Mouse (Mus musculus) brown adipose tissue, adult 24 weeks (tissue): ENCODE results near the gene Cachd1. TPM values are rescaled to one million over a fixed set of nuclear protein-coding genes. Genes with fewer than 3 reads are reported as not detected.

Experiments
- H3K27ac ChIP-seq: fragments of 200-500 bp; replicated peaks from 2 replicates; pipeline ENCODE4 v1.5.1; 2012; ENCODE audit warnings: low read depth, mild to moderate bottlenecking, low read length
- H3K4me1 ChIP-seq: fragments of 200-500 bp; 2 replicates; pipeline ENCODE4 v1.6.1; 2012; ENCODE audit warnings: low read length, mixed read lengths; ENCODE audit not compliant: control insufficient read depth, insufficient read depth, insufficient read length
- H3K4me3 ChIP-seq: fragments of 200-500 bp; 2 replicates; pipeline ENCODE4 v1.5.1; 2012; ENCODE audit warnings: low read depth, mild to moderate bottlenecking, low read length, moderate library complexity; ENCODE audit not compliant: insufficient read depth
- polyA plus RNA-seq: library from polyadenylated mRNA; stranded (reverse); fragments of >200 nt; gene quantifications from 2 replicates; pipeline ENCODE4 v1.2.4, GENCODE M21; 2012; ENCODE audit not compliant: missing spikeins, insufficient read depth, insufficient read length

Gene Cachd1
- polyA plus RNA-seq, 1 experiment = 1.8 TPM

DNA sequence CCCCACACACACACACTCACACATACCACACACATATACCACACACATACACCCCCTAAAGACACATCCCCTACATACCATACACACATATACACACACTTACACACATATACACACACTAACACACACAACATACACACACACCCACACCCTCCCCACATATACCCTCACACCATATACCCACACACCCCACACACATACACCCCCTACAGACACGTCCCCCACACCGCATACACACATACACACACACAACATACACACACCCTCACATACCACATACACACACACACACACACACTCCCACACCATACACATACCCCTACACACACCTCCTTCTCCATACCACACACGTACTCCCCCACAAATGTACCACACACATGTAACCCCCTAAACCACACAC lies 42.8 kb downstream of the Cachd1 start:
- Histone ChIP-seq H3K4me3 (no peak overlapping the region), H3K4me1 (no peaks in the 10 kb centered on the region; the same call in 1 of the 2 replicates), H3K27ac (no peak overlapping the region)

DNA sequence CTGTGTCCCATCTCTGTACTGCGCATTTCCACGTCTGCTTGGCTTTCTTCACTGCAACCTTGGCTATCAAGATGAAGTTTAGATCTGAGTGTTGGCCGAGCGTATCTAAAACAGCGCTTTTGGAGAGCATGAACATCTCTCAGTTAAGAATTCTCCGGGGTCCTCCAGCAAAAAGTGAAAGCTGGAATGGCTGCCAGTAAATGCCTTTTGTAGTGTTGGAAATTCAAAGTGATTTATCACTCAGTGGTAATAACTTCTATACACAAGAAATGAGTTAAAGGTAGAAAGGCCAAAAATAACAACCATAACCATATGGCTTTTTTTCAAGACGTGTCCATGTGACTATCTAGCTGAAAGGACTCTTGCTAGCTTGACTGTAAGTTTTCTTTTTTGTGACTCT lies 46.1 kb downstream of the Cachd1 start:
- Histone ChIP-seq H3K27ac (no peak overlapping the region), H3K4me1 (no peaks in the 10 kb centered on the region; the same call in 1 of the 2 replicates), H3K4me3 (no peak overlapping the region)

DNA sequence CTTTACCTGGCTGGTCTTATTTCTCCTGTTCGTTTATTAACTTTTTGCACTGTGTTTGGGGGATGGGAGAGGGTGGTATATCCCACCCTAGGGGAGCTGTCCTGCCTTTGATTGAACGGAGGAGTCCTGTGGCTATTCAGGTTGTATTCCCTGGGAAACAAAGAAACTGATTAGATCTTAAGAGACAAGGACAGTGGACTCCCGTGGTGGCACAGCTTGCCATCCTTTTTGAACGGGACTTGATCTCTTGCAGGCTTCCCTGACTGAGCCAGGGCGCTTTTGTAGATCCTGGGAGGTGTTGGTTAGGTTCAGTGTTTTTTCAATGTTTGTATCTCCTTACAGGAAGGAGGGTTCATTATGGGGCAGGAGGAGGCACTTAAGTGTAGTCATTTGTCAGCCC lies 50.9 kb downstream of the Cachd1 start:
- Histone ChIP-seq H3K4me3 (no peak overlapping the region), H3K27ac (no peak overlapping the region), H3K4me1 (no peaks in the 10 kb centered on the region)

DNA sequence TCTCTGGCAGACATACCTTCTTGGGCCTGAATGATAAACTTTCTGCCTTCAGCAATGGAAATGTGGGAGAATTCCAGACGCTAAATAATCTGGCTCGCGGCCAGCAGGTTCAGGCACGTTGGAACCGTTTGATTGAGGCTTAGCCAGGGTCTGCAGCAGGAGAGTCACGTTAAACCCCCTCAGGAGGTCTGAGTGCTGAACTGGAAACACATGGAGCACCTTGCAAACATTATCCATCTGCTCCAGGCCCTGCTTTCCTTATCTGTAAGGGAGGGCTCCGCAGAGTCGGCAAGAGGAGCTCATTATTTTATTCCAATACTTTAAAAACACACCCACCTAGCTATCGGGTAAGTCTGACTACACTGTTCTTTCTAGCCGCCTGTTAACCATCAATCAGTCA lies 52.3 kb downstream of the Cachd1 start:
- Histone ChIP-seq H3K4me3 (no peak overlapping the region), H3K4me1 (no peaks in the 10 kb centered on the region), H3K27ac (no peak overlapping the region)

DNA sequence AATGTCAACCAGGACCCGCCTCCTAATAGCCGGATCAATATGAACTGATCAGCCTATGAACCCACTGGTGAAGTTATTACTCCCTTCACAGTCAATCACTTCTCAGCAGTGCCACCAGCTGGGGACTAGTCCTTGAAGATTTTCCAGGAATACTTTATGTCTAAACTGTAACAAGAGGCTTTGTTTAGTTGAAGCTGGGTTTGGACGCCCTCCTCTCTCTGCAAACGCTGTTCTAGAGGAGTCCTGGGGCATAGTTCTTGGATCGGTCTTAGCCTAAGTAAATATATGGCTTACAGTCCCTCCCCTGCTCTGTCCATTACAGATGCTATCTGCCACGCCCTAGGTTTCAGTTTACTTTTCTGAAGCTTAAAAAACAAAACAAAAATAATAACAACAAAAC lies 60.7 kb downstream of the Cachd1 start:
- Histone ChIP-seq H3K4me3 (no peak overlapping the region), H3K27ac (no peak overlapping the region), H3K4me1 (no peaks in the 10 kb centered on the region)

DNA sequence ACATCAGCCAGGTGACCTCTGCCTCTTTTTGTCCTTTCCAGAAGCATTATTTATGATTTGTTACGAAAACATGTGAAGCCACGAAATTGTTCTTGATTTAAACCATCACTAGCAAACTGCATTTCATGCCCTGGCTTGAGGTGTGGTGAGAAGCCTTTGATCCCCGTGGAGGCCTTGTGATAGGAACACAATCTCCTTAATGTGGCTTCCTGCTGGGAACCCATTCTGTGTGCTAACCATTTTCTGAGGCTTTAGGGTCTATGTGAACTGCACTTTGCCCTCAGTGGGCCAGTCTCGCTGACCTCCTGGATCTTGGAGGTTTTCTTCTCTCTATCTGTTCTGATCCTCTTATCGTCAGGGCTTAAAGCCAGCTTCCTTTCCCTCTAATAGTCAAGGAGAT lies 66.2 kb downstream of the Cachd1 start:
- H3K4me3 ChIP-seq = no peak overlapping the region
- H3K4me1 ChIP-seq = no peaks in the 10 kb centered on the region
- H3K27ac ChIP-seq = no peak overlapping the region

DNA sequence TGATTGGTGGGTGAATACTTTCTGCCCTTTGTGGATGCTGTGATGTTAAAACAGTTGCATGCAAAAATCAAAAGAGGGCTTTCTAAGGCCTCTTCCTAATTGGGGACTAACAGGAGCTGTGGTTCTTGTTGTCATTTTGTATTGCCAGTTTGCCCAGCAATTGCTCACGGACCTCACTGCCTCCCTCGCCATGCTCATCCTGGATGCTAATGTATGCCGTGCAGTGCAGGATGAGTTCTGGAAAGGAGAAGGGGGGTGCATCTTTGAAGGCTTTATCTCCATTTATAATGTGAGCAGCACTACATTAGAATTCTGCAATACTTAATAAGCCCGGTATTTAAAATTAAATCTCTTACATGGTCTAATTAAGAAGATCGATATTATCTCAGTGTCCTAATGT lies 66.6 kb downstream of the Cachd1 start:
- no peaks in the 10 kb centered on the region for H3K4me1 ChIP-seq
- H3K27ac ChIP-seq = no peak overlapping the region
- H3K4me3 ChIP-seq = no peak overlapping the region

DNA sequence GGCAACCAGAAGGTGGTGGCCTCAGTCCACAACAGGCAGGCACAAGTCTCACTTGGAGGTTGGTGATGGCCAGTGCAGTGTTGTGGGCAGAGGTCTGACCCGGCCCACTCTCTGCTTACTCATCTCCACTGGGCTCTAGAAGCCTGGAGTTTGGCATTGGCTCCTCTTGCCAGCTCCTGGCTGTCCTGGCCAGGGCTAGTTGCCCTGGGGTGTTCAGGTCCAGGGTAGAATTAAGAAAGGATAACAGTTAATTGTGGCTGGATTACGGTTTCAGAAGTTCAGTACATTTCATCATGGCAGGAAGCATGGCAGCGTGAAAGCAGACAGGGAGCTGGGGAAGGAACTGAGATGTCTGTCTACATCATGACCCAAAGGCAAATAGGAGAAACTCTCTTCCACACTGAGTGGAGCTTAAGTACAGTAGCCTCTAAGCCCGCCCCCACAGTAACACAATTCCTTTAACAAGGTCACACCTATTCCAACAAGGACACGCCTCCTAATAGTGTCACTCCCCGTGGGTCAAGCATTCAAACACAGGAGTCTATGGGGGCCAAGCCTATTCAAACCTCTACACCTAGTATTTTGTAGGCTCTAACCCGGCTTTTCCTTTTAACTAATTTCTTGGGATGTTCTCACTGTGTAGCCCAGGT lies 74.5 kb downstream of the Cachd1 start:
- no peaks in the 10 kb centered on the region; the same call in 1 of the 2 replicates for H3K4me1 ChIP-seq
- H3K27ac ChIP-seq = no peak overlapping the region
- H3K4me3 ChIP-seq = no peak overlapping the region

DNA sequence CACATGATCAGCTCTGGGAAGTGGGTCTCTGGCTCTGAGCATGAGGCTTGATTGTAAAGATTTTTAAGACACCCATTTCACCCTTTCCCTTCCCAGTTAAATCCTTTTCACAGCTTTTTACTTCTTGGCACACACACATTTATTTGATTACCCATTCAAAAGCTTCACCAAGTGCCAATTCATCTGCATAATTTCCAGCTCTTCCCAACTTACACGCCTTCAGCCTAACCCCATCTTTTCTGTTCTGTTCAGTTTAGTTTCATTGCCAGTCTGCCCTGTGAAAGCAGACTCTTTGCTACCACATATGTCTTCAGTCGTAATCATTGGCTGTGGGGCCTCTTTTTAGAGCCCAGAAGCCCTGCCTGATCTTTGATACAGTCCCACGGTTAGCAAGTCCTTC lies 76.0 kb downstream of the Cachd1 start:
- Histone ChIP-seq H3K4me1 (no peaks in the 10 kb centered on the region; the same call in 1 of the 2 replicates), H3K4me3 (no peak overlapping the region), H3K27ac (no peak overlapping the region)

DNA sequence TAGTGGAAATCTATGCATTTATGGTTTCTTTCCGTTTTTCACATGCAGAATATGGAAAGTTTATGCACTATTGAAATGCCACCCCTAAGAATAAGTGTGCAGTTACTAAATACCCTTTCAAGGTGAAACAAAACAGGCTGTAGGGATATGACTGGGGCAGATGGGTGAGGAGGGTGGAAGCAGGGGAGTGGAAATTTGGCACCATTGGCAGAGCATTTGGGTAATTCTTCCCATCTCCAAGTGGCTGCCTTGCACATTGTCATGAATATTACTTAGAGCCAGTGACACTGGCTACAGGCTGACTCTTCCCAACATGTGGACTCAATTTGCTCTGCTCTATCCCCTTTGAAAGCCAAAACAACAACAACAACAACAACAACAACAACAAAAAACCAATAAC lies 77.0 kb downstream of the Cachd1 start:
- no peak overlapping the region for H3K4me3 ChIP-seq
- H3K4me1 ChIP-seq = no peaks in the 10 kb centered on the region; the same call in 1 of the 2 replicates
- H3K27ac ChIP-seq = no peak overlapping the region

DNA sequence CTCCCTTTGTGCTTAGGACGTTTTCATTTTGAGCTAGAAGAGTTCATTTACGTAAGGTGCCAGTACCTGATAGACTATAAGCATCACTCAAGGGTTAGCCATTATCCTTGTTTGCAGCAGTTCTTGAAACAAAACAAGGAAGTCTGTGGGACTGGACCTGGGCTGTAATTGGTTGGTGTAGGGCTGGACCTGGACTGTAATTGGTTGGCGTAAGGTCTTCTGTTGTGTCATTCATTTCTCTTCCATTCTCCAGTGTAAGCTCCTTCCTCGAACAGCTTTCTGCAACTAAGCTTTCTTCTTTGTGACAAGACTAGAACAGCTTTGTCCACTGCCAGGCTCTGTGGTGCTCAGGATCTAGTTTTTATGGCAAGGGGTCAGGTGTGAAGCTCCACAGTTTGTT lies 78.9 kb downstream of the Cachd1 start:
- no peak overlapping the region for H3K4me3 ChIP-seq

DNA sequence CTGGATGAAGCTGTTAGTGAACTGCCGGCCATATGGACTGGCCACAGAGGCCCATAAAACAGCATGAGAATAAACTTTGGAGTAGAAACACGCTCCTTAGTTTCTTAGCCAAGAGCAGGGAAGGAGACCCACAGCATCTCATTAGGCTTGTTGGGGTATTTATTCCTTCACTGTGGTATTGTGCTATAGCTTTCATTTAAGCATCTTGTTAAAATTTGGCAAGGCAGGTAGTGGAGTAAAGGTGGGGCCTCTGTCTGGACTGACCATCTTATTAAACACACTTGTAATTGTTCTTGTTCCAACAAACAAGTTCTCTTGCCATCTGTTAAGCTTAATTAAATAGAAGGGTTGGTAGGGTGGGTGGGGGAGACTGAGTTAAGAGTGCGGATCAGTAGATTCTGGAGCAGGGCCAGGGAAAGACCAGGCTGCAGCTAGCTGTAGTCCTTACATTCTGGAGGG lies 81.0 kb downstream of the Cachd1 start:
- Histone ChIP-seq H3K4me1 (no peaks in the 10 kb centered on the region), H3K4me3 (no peak overlapping the region), H3K27ac (no peak overlapping the region)

More for the DNA sequence above, 78.9 kb downstream of the Cachd1 start:
- Histone ChIP-seq H3K27ac (no peak overlapping the region), H3K4me1 (no peaks in the 10 kb centered on the region; the same call in 1 of the 2 replicates)

DNA sequence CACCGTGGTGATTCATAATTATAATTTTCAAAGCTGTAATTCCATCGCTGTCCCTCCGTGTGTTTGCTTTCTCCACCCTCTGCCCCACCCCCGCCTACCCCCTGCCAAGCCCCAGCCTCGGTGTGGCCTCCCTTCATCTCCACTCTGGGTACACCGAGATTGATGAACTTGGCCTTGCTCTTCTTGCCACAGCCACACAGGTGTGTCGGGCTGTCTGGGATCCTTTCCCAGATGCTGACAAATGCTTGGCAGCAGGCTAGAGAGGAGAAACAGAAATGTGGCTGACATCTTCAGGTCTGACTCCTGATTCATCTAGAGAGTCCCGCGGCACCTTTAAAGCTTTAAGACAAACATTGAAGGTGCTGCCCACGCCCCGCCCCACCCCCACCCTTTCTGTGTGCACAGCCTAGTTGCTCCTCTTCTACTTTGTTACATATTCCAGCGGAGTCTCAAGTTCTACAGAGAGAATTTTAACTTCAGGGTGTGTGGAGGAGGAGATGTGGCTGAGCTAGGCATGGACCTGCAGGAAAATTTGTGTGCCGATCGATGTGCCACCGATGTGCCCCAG lies 87.5 kb downstream of the Cachd1 start:
- H3K27ac ChIP-seq = no peak overlapping the region
- no peaks in the 10 kb centered on the region; the same call in 1 of the 2 replicates for H3K4me1 ChIP-seq
- no peak overlapping the region for H3K4me3 ChIP-seq

DNA sequence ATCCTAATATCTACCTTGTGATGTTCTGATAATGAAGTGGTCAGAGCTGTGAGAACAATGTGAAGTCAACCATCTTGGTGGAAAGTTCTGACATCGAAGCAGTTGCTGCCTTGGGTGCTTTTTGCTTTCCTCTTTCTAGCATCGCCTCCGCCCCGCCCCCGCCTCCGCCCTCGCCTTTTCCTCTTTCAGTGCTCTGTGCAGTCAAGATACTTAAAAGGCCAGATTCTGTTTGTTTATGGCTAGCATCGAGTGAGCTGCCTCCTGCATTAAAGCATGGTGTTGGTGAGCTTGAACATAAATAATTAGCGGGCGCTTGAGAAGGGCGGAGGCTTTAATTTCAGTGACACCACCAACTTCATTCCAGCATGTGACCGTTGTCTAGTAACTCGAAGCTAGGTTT lies 88.9 kb downstream of the Cachd1 start:
- Histone ChIP-seq H3K27ac (no peak overlapping the region), H3K4me3 (no peak overlapping the region), H3K4me1 (no peaks in the 10 kb centered on the region; the same call in 1 of the 2 replicates)

DNA sequence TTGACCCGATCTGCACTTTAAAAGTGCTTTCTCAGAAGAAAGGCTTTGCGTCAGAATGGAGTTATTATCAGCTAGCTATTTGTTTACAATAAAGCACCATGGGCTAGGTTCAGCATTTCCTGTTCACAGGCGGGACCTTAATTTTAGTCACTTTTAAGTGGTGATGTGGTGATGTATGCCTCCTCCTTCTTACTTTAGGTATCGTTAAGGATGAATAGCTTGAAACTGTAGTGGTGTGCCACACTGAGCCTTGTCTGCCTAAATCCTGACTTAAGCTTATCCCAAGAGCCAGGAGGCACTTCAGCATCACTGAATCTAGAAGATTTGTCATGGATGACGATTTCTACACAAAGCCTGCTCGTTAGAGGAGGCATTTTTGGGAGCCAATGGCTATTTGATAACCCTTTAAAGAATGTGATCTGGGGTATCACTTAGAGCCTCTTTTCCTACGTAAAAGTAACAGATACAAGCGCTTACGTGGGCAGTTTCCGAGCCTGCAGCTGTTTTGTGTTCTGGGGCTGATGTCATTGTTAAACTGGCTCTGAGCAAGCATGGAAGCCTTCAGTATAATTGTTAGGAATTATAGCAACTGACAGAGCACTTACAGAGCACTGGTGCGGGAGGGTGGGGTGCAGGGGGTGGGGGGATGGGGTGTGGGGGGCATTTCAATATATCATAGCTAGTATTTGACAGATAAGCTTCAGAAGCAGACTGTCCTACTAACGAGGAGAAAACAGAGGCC lies 89.7 kb downstream of the Cachd1 start:
- Histone ChIP-seq H3K4me3 (no peak overlapping the region), H3K27ac (no peak overlapping the region), H3K4me1 (no peaks in the 10 kb centered on the region; the same call in 1 of the 2 replicates)
